In genomic region chr19:5069978-5070377, GRCm38 (mm10) we compare ENCODE assay signal across 10 mouse cellular contexts. TPM values are rescaled to one million over a fixed set of nuclear protein-coding genes. Genes with fewer than 3 reads are reported as not detected.
A peak's percentile ranks its signal among the peaks of the same experiment; 100 is the strongest.
DNase-seq lines count a peak whose midpoint lies in the region; ATAC-seq lines count a peak whose summit lies in the region.
"Had no signal": no experiment of that assay in that cellular context is flagged by ENCODE, and none has a peak within 500 bp of the region (broad histone marks: within the 10 kb centered on the region; RNA-seq: fewer than 3 reads in every experiment).

No protein-coding gene starts in this region.

- peak overlapping the region; percentile 20; the same call in 1 of the 2 replicates for H3K27ac ChIP-seq in lung, embryonic 16.5 days (ENCODE audit: low read length)
- 0 out of 2 replicates have a peak overlapping the region, but pooled peaks have one; percentile 17 for H3K27ac ChIP-seq in hindbrain, embryonic 12.5 days
- no peak overlapping the region for H3K27ac ChIP-seq in neural tube, embryonic 12.5 days

- peak overlapping the region; percentile 48 for H3K9ac ChIP-seq in lung, embryonic 16.5 days (ENCODE audit: low read length)
- peak overlapping the region; percentile 32; the same call in 1 of the 2 replicates for H3K9ac ChIP-seq in hindbrain, embryonic 12.5 days
- 0 out of 2 replicates have a peak overlapping the region, but pooled peaks have one; percentile 13 for H3K9ac ChIP-seq in neural tube, embryonic 12.5 days

- 62% methylated on average over 7 of the region's 7 CpGs for WGBS in lung, embryonic 16.5 days
- 79% methylated on average over 7 of the region's 7 CpGs for WGBS in hindbrain, embryonic 12.5 days
- WGBS in neural tube, embryonic 12.5 days, result 81% methylated on average over 7 of the region's 7 CpGs

- H3K4me2 ChIP-seq in lung, embryonic 16.5 days (ENCODE audit: low read depth, low read length), result peak overlapping the region; percentile 83
- peak overlapping the region; percentile 85 for H3K4me2 ChIP-seq in hindbrain, embryonic 12.5 days (replicated peaks)
- peak overlapping the region; percentile 86 for H3K4me2 ChIP-seq in neural tube, embryonic 12.5 days (replicated peaks)

- no peaks in the 10 kb centered on the region for H3K36me3 ChIP-seq in lung, embryonic 16.5 days (ENCODE audit: control insufficient read depth, insufficient read depth, low read length)
- H3K36me3 ChIP-seq in hindbrain, embryonic 12.5 days, result no peaks in the 10 kb centered on the region
- no peaks in the 10 kb centered on the region for H3K36me3 ChIP-seq in neural tube, embryonic 12.5 days

- peaks cover 19% of the 10 kb centered on the region for H3K27me3 ChIP-seq in lung, embryonic 16.5 days (ENCODE audit: control insufficient read depth, insufficient read depth, low read depth, low read length)
- H3K27me3 ChIP-seq in hindbrain, embryonic 12.5 days, result peaks cover 49% of the 10 kb centered on the region
- H3K27me3 ChIP-seq in neural tube, embryonic 12.5 days (replicated peaks), result peaks cover 57% of the 10 kb centered on the region

- peak; percentile 94 for DNase-seq in heart, adult 11 months
- no peak for DNase-seq in heart, adult 8-10 months (ENCODE audit: low spot score)
- DNase-seq in lung, postnatal 25 days (ENCODE audit: low spot score), result no peak
- DNase-seq in spleen, adult 12 weeks (ENCODE audit: low spot score), result no peak
- no peak for DNase-seq in frontal cortex, postnatal 36 days (ENCODE audit: low spot score in 2 of 2)

- H3K9me3 ChIP-seq in lung, embryonic 16.5 days (ENCODE audit: control insufficient read depth, low read length), result no peaks in the 10 kb centered on the region
- H3K9me3 ChIP-seq in hindbrain, embryonic 12.5 days (replicated peaks), result no peaks in the 10 kb centered on the region
- H3K9me3 ChIP-seq in neural tube, embryonic 12.5 days, result no peaks in the 10 kb centered on the region

- peak overlapping the region; percentile 62 for H3K4me3 ChIP-seq in lung, embryonic 16.5 days (ENCODE audit: low read length)
- peak overlapping the region; percentile 7; the same call in 1 of the 2 replicates for H3K4me3 ChIP-seq in hindbrain, embryonic 12.5 days
- H3K4me3 ChIP-seq in neural tube, embryonic 12.5 days, result peak overlapping the region; percentile 9; the same call in 1 of the 2 replicates

- no peak for ATAC-seq in lung, embryonic 16.5 days (ENCODE audit: low read depth)
- ATAC-seq in hindbrain, embryonic 12.5 days (ENCODE audit: low FRiP score), result no peak
- ATAC-seq in neural tube, embryonic 12.5 days (ENCODE audit: low FRiP score, low read depth), result no peak
- ATAC-seq: CD4-positive, CD25-positive, alpha-beta regulatory T cell, adult 4 months; inflammation-experienced regulatory T-cells, adult 6 months had no signal

- H3K4me1 ChIP-seq in lung, embryonic 16.5 days (replicated peaks; ENCODE audit: control insufficient read depth, insufficient read depth, low read length), result peaks cover 26% of the 10 kb centered on the region
- peaks cover 61% of the 10 kb centered on the region for H3K4me1 ChIP-seq in hindbrain, embryonic 12.5 days
- peaks cover 55% of the 10 kb centered on the region for H3K4me1 ChIP-seq in neural tube, embryonic 12.5 days

RNA-seq across cellular contexts. Expression of gene Cd248, which starts 2.1 kb away (rescaled TPM):
- total RNA-seq in heart, adult 8-10 months (2022), result 1 to 10 TPM; 6.8 to 9.3 (median 8.7) TPM
- 69.1 and 80.6 TPM in 2 replicates for polyA plus RNA-seq in lung, embryonic 16.5 days (2015; fragmentation: Nextera tagmentation; extraction: Ambion mirVana)
- polyA plus RNA-seq in hindbrain, embryonic 12.5 days (2016; fragmentation: Nextera tagmentation; extraction: Ambion mirVana), result 32.0 and 41.9 TPM in 2 replicates
- polyA plus RNA-seq in neural tube, embryonic 12.5 days (2016; fragmentation: Nextera tagmentation; extraction: Ambion mirVana), result 22.9 and 26.3 TPM in 2 replicates
- polyA plus RNA-seq: CD4-positive, CD25-positive, alpha-beta regulatory T cell, adult 4 months; inflammation-experienced regulatory T-cells, adult 6 months had no signal

RNA-seq across cellular contexts. Expression of gene Tmem151a, which starts 15.4 kb away (rescaled TPM):
- 1 to 10 TPM; 2.1 to 3.9 (median 3.2) TPM for total RNA-seq in heart, adult 8-10 months (2022)
- polyA plus RNA-seq in lung, embryonic 16.5 days (2015; fragmentation: Nextera tagmentation; extraction: Ambion mirVana), result 3.6 and 3.8 TPM in 2 replicates
- polyA plus RNA-seq in hindbrain, embryonic 12.5 days (2016; fragmentation: Nextera tagmentation; extraction: Ambion mirVana), result 1.5 and 2.4 TPM in 2 replicates
- 2.5 and 2.8 TPM in 2 replicates for polyA plus RNA-seq in neural tube, embryonic 12.5 days (2016; fragmentation: Nextera tagmentation; extraction: Ambion mirVana)
- polyA plus RNA-seq: CD4-positive, CD25-positive, alpha-beta regulatory T cell, adult 4 months; inflammation-experienced regulatory T-cells, adult 6 months had no signal

RNA-seq across cellular contexts. Expression of gene Yif1a, which starts 18.4 kb away (rescaled TPM):
- 100 to 1,000 TPM; 104 to 113 (median 111) TPM for total RNA-seq in heart, adult 8-10 months (2022)
- polyA plus RNA-seq in lung, embryonic 16.5 days (2015; fragmentation: Nextera tagmentation; extraction: Ambion mirVana), result 95.3 and 101 TPM in 2 replicates
- polyA plus RNA-seq in hindbrain, embryonic 12.5 days (2016; fragmentation: Nextera tagmentation; extraction: Ambion mirVana), result 60.3 and 61.6 TPM in 2 replicates
- 66.3 and 69.1 TPM in 2 replicates for polyA plus RNA-seq in neural tube, embryonic 12.5 days (2016; fragmentation: Nextera tagmentation; extraction: Ambion mirVana)

RNA-seq across cellular contexts. Expression of gene Rin1, which starts 19.7 kb away (rescaled TPM):
- total RNA-seq in heart, adult 8-10 months (2022), result 1 to 10 TPM in 3 of 4 experiments, under 1 TPM in 1; 0.79 to 2.6 (median 2.0) TPM
- 3.7 and 4.2 TPM in 2 replicates for polyA plus RNA-seq in lung, embryonic 16.5 days (2015; fragmentation: Nextera tagmentation; extraction: Ambion mirVana)
- polyA plus RNA-seq in hindbrain, embryonic 12.5 days (2016; fragmentation: Nextera tagmentation; extraction: Ambion mirVana), result 1.4 and 1.6 TPM in 2 replicates
- polyA plus RNA-seq in neural tube, embryonic 12.5 days (2016; fragmentation: Nextera tagmentation; extraction: Ambion mirVana), result 2.0 and 2.5 TPM in 2 replicates

RNA-seq across cellular contexts. Expression of gene Cnih2, which starts 28.3 kb away (rescaled TPM):
- total RNA-seq in heart, adult 8-10 months (2022), result under 1 TPM in 2 of 4 experiments, not detected in 2; 0.19 to 0.27 TPM
- polyA plus RNA-seq in lung, embryonic 16.5 days (2015; fragmentation: Nextera tagmentation; extraction: Ambion mirVana), result 5.6 and 7.0 TPM in 2 replicates
- 213 and 216 TPM in 2 replicates for polyA plus RNA-seq in hindbrain, embryonic 12.5 days (2016; fragmentation: Nextera tagmentation; extraction: Ambion mirVana)
- 231 and 236 TPM in 2 replicates for polyA plus RNA-seq in neural tube, embryonic 12.5 days (2016; fragmentation: Nextera tagmentation; extraction: Ambion mirVana)

Comparison
In these comparisons a context has a peak if more than half of its experiments do, and no peak if none do; other contexts are left out.
1. H3K4me3 ChIP-seq: peak in every context shown above with its lines; median percentile 62 in lung, embryonic 16.5 days; 9 in neural tube, embryonic 12.5 days; 7 in hindbrain, embryonic 12.5 days.